ENCODE assay signal across 18 mouse cellular contexts in genomic region chr16:92321341-92321740, GRCm38 (mm10). TPM values are rescaled to one million over a fixed set of nuclear protein-coding genes. Genes with fewer than 3 reads are reported as not detected.
DNase-seq lines count a peak whose midpoint lies in the region; TF ChIP-seq lines count a peak whose summit lies in the region.
"Had no signal": no experiment of that assay in that cellular context is flagged by ENCODE, and none has a peak within 500 bp of the region (broad histone marks: within the 10 kb centered on the region; RNA-seq: fewer than 3 reads in every experiment).

Gene Fam243, minus strand, starts transcription at chr16:92321441.

- no peak for TF ChIP-seq CTCF in testis, adult 2 months (IDR thresholded peaks at IDR 0.05; ENCODE audit: control insufficient read depth, insufficient read depth, insufficient replicate concordance, low read depth, low read length)

- H3K36me3 ChIP-seq in testis, adult 2 months (ENCODE audit: control insufficient read depth, insufficient read depth, low read length): no peaks in the 10 kb centered on the region
- H3K36me3 ChIP-seq: G1E had no signal

- H3K4me3 ChIP-seq in testis, adult 2 months (ENCODE audit: control insufficient read depth, low read depth, low read length): peak within 1 kb of the TSS; percentile 75

- no peaks in the 10 kb centered on the region for H3K4me1 ChIP-seq in testis, adult 2 months (ENCODE audit: control insufficient read depth, insufficient read depth, low read length)

- no peak for DNase-seq in testis, postnatal 14 days (ENCODE audit: low spot score)
- DNase-seq: adrenal gland, adult 2 months; adrenal gland, adult 8-10 months; adrenal gland, postnatal 10 days; adrenal gland, postnatal 25 days; adrenal gland, postnatal 36 days; B cell, adult 2 months; cerebellum, adult 11 months; cerebellum, adult 11-12 months; cerebellum, adult 18-20 months; cerebellum, adult 2 months had no signal

- H3K27me3 ChIP-seq in testis, adult 2 months (ENCODE audit: control insufficient read depth, insufficient read depth, low read length): no peaks in the 10 kb centered on the region
- H3K27me3 ChIP-seq: CH12.LX, Patski had no signal

- H3K27ac ChIP-seq in testis, adult 2 months (ENCODE audit: control insufficient read depth, insufficient read depth, low read depth, low read length): peak within 1 kb of the TSS; percentile 60

- peak; percentile 62; the same call in 1 of the 2 replicates for TF ChIP-seq POLR2A in testis, adult 2 months (IDR thresholded peaks at IDR 0.05; ENCODE audit: control insufficient read depth, low read depth, low read length)

RNA-seq across cellular contexts. Expression of gene Fam243, which starts in this region (rescaled TPM):
- 102 and 108 TPM in 2 replicates for polyA plus RNA-seq in testis, adult 2 months (2012; rRNA removed)
- polyA plus RNA-seq: activated CD4-positive, CD25-positive, alpha-beta regulatory T cell, adult 4 months; adrenal gland, adult 2 months; C2C12; CD4-positive, CD25-positive, alpha-beta regulatory T cell, adult 4 months; cerebellum, adult 2 months; G1E had no signal
